Mouse (Mus musculus): Measurements from ENCODE around the gene Gsc2.

- TF ChIP-seq ZMIZ1 (IDR thresholded peaks at IDR 0.05; ENCODE audit: low read depth, low read length) (no peak), UBTF (IDR thresholded peaks at IDR 0.05; ENCODE audit: low read depth, low read length) (no peak), CTCF (conservative IDR thresholded peaks at IDR 0.05 in 1 of 2, IDR thresholded peaks at IDR 0.05 in 1 of 2; ENCODE audit: low read depth in 2 of 2, low read length in 2 of 2) (no peak), CHD1 (IDR thresholded peaks at IDR 0.05; ENCODE audit: low read depth, low read length) (no peak)
Measured at GRCm38 (mm10) chr16:17892606-17893005, 22.3 kb downstream of the Gsc2 start.
